Mouse (Mus musculus): ENCODE results near the gene Anks1b.

The Anks1b gene

GRCm38 (mm10) chr10:90685367-90685766 is 812.1 kb downstream of the Anks1b start:
- DNase-seq, result no peak

- no peak for DNase-seq
Measured at GRCm38 (mm10) chr10:90688153-90688552, 814.8 kb downstream of the Anks1b start.

- DNase-seq, result no peak
Measured at GRCm38 (mm10) chr10:90688696-90689252, 815.5 kb downstream of the Anks1b start.

- DNase-seq, result peak; percentile 65
Measured at GRCm38 (mm10) chr10:90689854-90690513, 816.7 kb downstream of the Anks1b start.

- DNase-seq, result no peak
Measured at GRCm38 (mm10) chr10:90696687-90697086, 823.4 kb downstream of the Anks1b start.

GRCm38 (mm10) chr10:90697413-90697812 is 824.1 kb downstream of the Anks1b start:
- no peak for DNase-seq

GRCm38 (mm10) chr10:90699211-90699610 is 825.9 kb downstream of the Anks1b start:
- no peak for DNase-seq

GRCm38 (mm10) chr10:90704602-90705001 is 831.3 kb downstream of the Anks1b start:
- DNase-seq, result no peak

- no peak for DNase-seq
Measured at GRCm38 (mm10) chr10:90708822-90709601, 835.7 kb downstream of the Anks1b start.

- no peak for DNase-seq
Measured at GRCm38 (mm10) chr10:90709602-90709931, 836.3 kb downstream of the Anks1b start.

GRCm38 (mm10) chr10:90717961-90718360 is 844.7 kb downstream of the Anks1b start:
- no peak for DNase-seq

GRCm38 (mm10) chr10:90718684-90719083 is 845.4 kb downstream of the Anks1b start:
- DNase-seq, result no peak

- no peak for DNase-seq
Measured at GRCm38 (mm10) chr10:90719996-90720395, 846.7 kb downstream of the Anks1b start.

- no peak for DNase-seq
Measured at GRCm38 (mm10) chr10:90723071-90723494, 849.8 kb downstream of the Anks1b start.

- DNase-seq, result no peak
Measured at GRCm38 (mm10) chr10:90723941-90724341, 850.6 kb downstream of the Anks1b start.

- DNase-seq, result no peak
Measured at GRCm38 (mm10) chr10:90724931-90725330, 851.6 kb downstream of the Anks1b start.

- DNase-seq, result peak; percentile 56
Measured at GRCm38 (mm10) chr10:90728401-90729358, 855.4 kb downstream of the Anks1b start.

- no peak for DNase-seq
Measured at GRCm38 (mm10) chr10:90729527-90729926, 856.2 kb downstream of the Anks1b start.

- DNase-seq, result no peak
Measured at GRCm38 (mm10) chr10:90732823-90733222, 859.5 kb downstream of the Anks1b start.

- peak; percentile 9 for DNase-seq
Measured at GRCm38 (mm10) chr10:90733632-90734031, 860.3 kb downstream of the Anks1b start.

- no peak for DNase-seq
Measured at GRCm38 (mm10) chr10:90738475-90738874, 865.2 kb downstream of the Anks1b start.

- DNase-seq, result no peak
Measured at GRCm38 (mm10) chr10:90740956-90741355, 867.6 kb downstream of the Anks1b start.

- DNase-seq, result no peak
Measured at GRCm38 (mm10) chr10:90751889-90752288, 878.6 kb downstream of the Anks1b start.

Measured in lung, postnatal 14 days (tissue).